Mouse (Mus musculus) heart, embryonic 13.5 days (tissue): ENCODE results near the gene Mras. TPM values are rescaled to one million over a fixed set of nuclear protein-coding genes. Genes with fewer than 3 reads are reported as not detected.

Source experiments
- ATAC-seq: fragments of 200-750 bp; cut with Nextera tagmentation; 2 replicates; pipeline ENCODE4 v1.8.0; 2017; ENCODE audit warnings: moderate TSS enrichment; ENCODE audit not compliant: insufficient number of reproducible peaks, low FRiP score, low TSS enrichment; ENCODE audit errors: extremely low read depth
- H3K27ac ChIP-seq: fragments of 300-500 bp; sonication (generic); replicated peaks from 2 replicates; pipeline ENCODE4 v1.5.1; 2015; ENCODE audit warnings: moderate library complexity, mild to moderate bottlenecking, inconsistent platforms
- H3K27me3 ChIP-seq: fragments of 300-500 bp; sonication (generic); replicated peaks from 2 replicates; pipeline ENCODE4 v1.6.1; 2015; ENCODE audit warnings: mild to moderate bottlenecking, inconsistent platforms
- H3K36me3 ChIP-seq: fragments of 300-500 bp; sonication (generic); 2 replicates; pipeline ENCODE4 v1.6.1; 2015; ENCODE audit warnings: mild to moderate bottlenecking, inconsistent platforms
- H3K4me1 ChIP-seq: fragments of 300-500 bp; sonication (generic); 2 replicates; pipeline ENCODE4 v1.6.1; 2015; ENCODE audit warnings: inconsistent platforms
- H3K4me2 ChIP-seq: fragments of 300-500 bp; sonication (generic); 2 replicates; pipeline ENCODE4 v1.6.1; 2015; ENCODE audit warnings: inconsistent platforms, mild to moderate bottlenecking, moderate library complexity
- H3K4me3 ChIP-seq: fragments of 300-500 bp; sonication (generic); 2 replicates; pipeline ENCODE4 v1.5.1; 2015; ENCODE audit warnings: moderate library complexity, mild to moderate bottlenecking, inconsistent platforms
- H3K9ac ChIP-seq: fragments of 300-500 bp; sonication (generic); 2 replicates; pipeline ENCODE4 v1.6.1; 2015; ENCODE audit warnings: inconsistent platforms, mild to moderate bottlenecking, moderate library complexity
- H3K9me3 ChIP-seq: fragments of 300-500 bp; sonication (generic); 2 replicates; pipeline ENCODE4 v1.6.1; 2016; ENCODE audit warnings: inconsistent platforms
- WGBS: fragments of 180-500 bp; shearing (Covaris S2); methylation state at CpG from one replicate; pipeline ENCODE4 v1.1.7; 2015; ENCODE audit warnings: mixed read lengths; 5-methylcytosine and 5-hydroxymethylcytosine counted together
- polyA plus RNA-seq: library from polyadenylated mRNA; unstranded; fragments of >200 nt; fragmentation: Nextera tagmentation; extraction: Ambion mirVana; gene quantifications from 2 replicates; pipeline ENCODE4 v1.2.1, GENCODE M21; 2015

The Mras gene
- polyA plus RNA-seq, 1 experiment from 2014 or later, result 9.3 TPM

- no peak overlapping the region for H3K9ac ChIP-seq
- 59% methylated on average over 5 of the region's 5 CpGs for WGBS
- H3K4me3 ChIP-seq, result no peak overlapping the region
- no peaks in the 10 kb centered on the region for H3K9me3 ChIP-seq
- ATAC-seq, result no peak
- H3K27me3 ChIP-seq, result peaks cover 14% of the 10 kb centered on the region
- no peaks in the 10 kb centered on the region for H3K36me3 ChIP-seq
- no peaks in the 10 kb centered on the region for H3K4me1 ChIP-seq
- H3K27ac ChIP-seq, result no peak overlapping the region
- no peak overlapping the region for H3K4me2 ChIP-seq
Measured at GRCm38 (mm10) chr9:99379194-99379593, 58.0 kb downstream of the Mras start.

- WGBS, result 8% methylated on average over 14 of the region's 14 CpGs
- Histone ChIP-seq H3K27me3 (peaks cover 14% of the 10 kb centered on the region), H3K9me3 (no peaks in the 10 kb centered on the region), H3K36me3 (no peaks in the 10 kb centered on the region), H3K9ac (no peak overlapping the region), H3K4me3 (no peak overlapping the region), H3K27ac (no peak overlapping the region), H3K4me2 (peak overlapping the region; percentile 38; the same call in 1 of the 2 replicates), H3K4me1 (no peaks in the 10 kb centered on the region)
- no peak for ATAC-seq
Measured at GRCm38 (mm10) chr9:99376591-99377418, 60.4 kb downstream of the Mras start.

GRCm38 (mm10) chr9:99368431-99368830, 68.8 kb downstream of the Mras start:
- 0 out of 2 replicates have a peak, but pooled peaks cover 4% of the 10 kb centered on the region for H3K27me3 ChIP-seq
- H3K4me3 ChIP-seq, result no peak overlapping the region
- 73% methylated on average over 7 of the region's 7 CpGs for WGBS
- H3K9ac ChIP-seq, result no peak overlapping the region
- no peaks in the 10 kb centered on the region for H3K9me3 ChIP-seq
- no peak overlapping the region for H3K4me2 ChIP-seq
- no peaks in the 10 kb centered on the region for H3K36me3 ChIP-seq
- ATAC-seq, result no peak
- H3K27ac ChIP-seq, result no peak overlapping the region
- no peaks in the 10 kb centered on the region for H3K4me1 ChIP-seq

- no peaks in the 10 kb centered on the region for H3K9me3 ChIP-seq
- 56% methylated on average over 3 of the region's 3 CpGs for WGBS
- H3K4me1 ChIP-seq, result no peaks in the 10 kb centered on the region
- H3K4me3 ChIP-seq, result no peak overlapping the region
- H3K9ac ChIP-seq, result no peak overlapping the region
- no peaks in the 10 kb centered on the region for H3K36me3 ChIP-seq
- no peak overlapping the region for H3K4me2 ChIP-seq
- peaks cover 15% of the 10 kb centered on the region for H3K27me3 ChIP-seq
- H3K27ac ChIP-seq, result no peak overlapping the region
- ATAC-seq, result no peak
Measured at GRCm38 (mm10) chr9:99365906-99366305, 71.3 kb downstream of the Mras start.

- no peak for ATAC-seq
- Histone ChIP-seq H3K4me2 (no peak overlapping the region), H3K4me1 (peaks cover 6% of the 10 kb centered on the region), H3K4me3 (no peak overlapping the region), H3K36me3 (no peaks in the 10 kb centered on the region), H3K9ac (no peak overlapping the region), H3K27ac (no peak overlapping the region), H3K27me3 (peaks cover 43% of the 10 kb centered on the region), H3K9me3 (no peaks in the 10 kb centered on the region)
- WGBS, result 49% methylated on average over 8 of the region's 8 CpGs
Measured at GRCm38 (mm10) chr9:99363076-99363475, 74.1 kb downstream of the Mras start.

GRCm38 (mm10) chr9:99361946-99362345, 75.2 kb downstream of the Mras start:
- no peaks in the 10 kb centered on the region for H3K9me3 ChIP-seq
- no peak overlapping the region for H3K4me3 ChIP-seq
- 73% methylated on average over 9 of the region's 9 CpGs for WGBS
- peaks cover 54% of the 10 kb centered on the region for H3K27me3 ChIP-seq
- no peak overlapping the region for H3K27ac ChIP-seq
- H3K4me1 ChIP-seq, result peaks cover 15% of the 10 kb centered on the region
- no peaks in the 10 kb centered on the region for H3K36me3 ChIP-seq
- H3K9ac ChIP-seq, result no peak overlapping the region
- no peak overlapping the region for H3K4me2 ChIP-seq
- ATAC-seq, result no peak

GRCm38 (mm10) chr9:99359012-99359411, 78.2 kb downstream of the Mras start:
- H3K27me3 ChIP-seq, result peaks cover 79% of the 10 kb centered on the region
- ATAC-seq, result no peak
- no peaks in the 10 kb centered on the region for H3K36me3 ChIP-seq
- WGBS, result 82% methylated on average over 15 of the region's 15 CpGs
- no peak overlapping the region for H3K9ac ChIP-seq
- H3K4me1 ChIP-seq, result peaks cover 15% of the 10 kb centered on the region
- no peak overlapping the region for H3K27ac ChIP-seq
- no peak overlapping the region for H3K4me2 ChIP-seq
- H3K9me3 ChIP-seq, result no peaks in the 10 kb centered on the region
- no peak overlapping the region for H3K4me3 ChIP-seq

GRCm38 (mm10) chr9:99357921-99358692, 79.1 kb downstream of the Mras start, which contains the start of gene Esyt3:
TSS of gene Esyt3 (minus strand) at chr9:99358557.
- no peak within 1 kb of the TSS for H3K27ac ChIP-seq
- H3K36me3 ChIP-seq, result no peaks in the 10 kb centered on the region
- ATAC-seq, result peak; percentile 26; the same call in 1 of the 2 replicates
- H3K4me3 ChIP-seq, result peak within 1 kb of the TSS; percentile 56
- WGBS, result under 1% methylated on average over 66 of the region's 66 CpGs
- peak within 1 kb of the TSS; percentile 92 for H3K4me2 ChIP-seq
- H3K9ac ChIP-seq, result peak within 1 kb of the TSS; percentile 71
- peaks cover 85% of the 10 kb centered on the region for H3K27me3 ChIP-seq
- H3K4me1 ChIP-seq, result peaks cover 15% of the 10 kb centered on the region
- no peaks in the 10 kb centered on the region for H3K9me3 ChIP-seq

GRCm38 (mm10) chr9:99357561-99357920, 79.6 kb downstream of the Mras start:
- 3% methylated on average over 19 of the region's 19 CpGs for WGBS
- no peak overlapping the region for H3K27ac ChIP-seq
- H3K4me3 ChIP-seq, result peak overlapping the region; percentile 56
- H3K4me2 ChIP-seq, result peak overlapping the region; percentile 92
- H3K27me3 ChIP-seq, result peaks cover 85% of the 10 kb centered on the region
- H3K9ac ChIP-seq, result peak overlapping the region; percentile 71
- peaks cover 15% of the 10 kb centered on the region for H3K4me1 ChIP-seq
- no peaks in the 10 kb centered on the region for H3K36me3 ChIP-seq
- no peak for ATAC-seq
- H3K9me3 ChIP-seq, result no peaks in the 10 kb centered on the region

- Histone ChIP-seq H3K9ac (no peak overlapping the region), H3K4me1 (peaks cover 15% of the 10 kb centered on the region), H3K27ac (no peak overlapping the region), H3K27me3 (peaks cover 74% of the 10 kb centered on the region), H3K36me3 (no peaks in the 10 kb centered on the region), H3K4me3 (no peak overlapping the region), H3K9me3 (no peaks in the 10 kb centered on the region), H3K4me2 (no peak overlapping the region)
- 39% methylated on average over 5 of the region's 5 CpGs for WGBS
- no peak for ATAC-seq
Measured at GRCm38 (mm10) chr9:99355971-99356370, 81.2 kb downstream of the Mras start.

GRCm38 (mm10) chr9:99354796-99355195, 82.4 kb downstream of the Mras start:
- no peak overlapping the region for H3K4me3 ChIP-seq
- H3K27me3 ChIP-seq, result peaks cover 63% of the 10 kb centered on the region
- H3K27ac ChIP-seq, result no peak overlapping the region
- H3K4me2 ChIP-seq, result no peak overlapping the region
- no peaks in the 10 kb centered on the region for H3K36me3 ChIP-seq
- ATAC-seq, result no peak
- no peaks in the 10 kb centered on the region for H3K9me3 ChIP-seq
- 48% methylated on average over 5 of the region's 5 CpGs for WGBS
- H3K9ac ChIP-seq, result no peak overlapping the region
- peaks cover 15% of the 10 kb centered on the region for H3K4me1 ChIP-seq
